Mouse (Mus musculus) embryonic stem cell, embryonic (primary cell): Measurements from ENCODE around the gene Otoa.

ENCODE experiments used
- CTCF ChIA-PET, 4 experiments: fragments of 300-600 bp in 2 of 4; fragments of 350-600 bp in 2 of 4; sonication (Branson Sonifier 250); formaldehyde crosslinking; loops; one replicate each; lab custom pipeline; 2022; ENCODE audit warnings: inconsistent platforms in 2 of 4; lab: Charles Lee
- POLR2A ChIA-PET, 4 experiments: fragments of 300-600 bp in 2 of 4; fragments of 350-600 bp in 2 of 4; sonication (Branson Sonifier 250); formaldehyde crosslinking; loops; one replicate each; lab custom pipeline; 2022; ENCODE audit warnings: antibody characterized with exemption in 4 of 4, inconsistent platforms in 1 of 4; lab: Charles Lee

Gene Otoa

GRCm38 (mm10) chr7:121081350-121081749, at the start of gene Otoa:
TSS of gene Otoa (plus strand) at chr7:121081650.
- ChIA-PET CTCF (no interaction called here), POLR2A (no interaction called here)

GRCm38 (mm10) chr7:121033856-121034652, 47.4 kb upstream of the Otoa start, which contains the start of gene Mettl9:
TSS of gene Mettl9 (plus strand) at chr7:121034445.
- ChIA-PET CTCF (no interaction called here), POLR2A (interaction anchor here in 3 of 4 experiments (0.6 to 3.6 kb wide), 21 partner anchors 8 to 673 kb away, joined by 3 to 15 read pairs (median 4); partner anchors contain the start of genes Cdr2 (in 3 of the 3), Mfsd13b (in 3 of the 3), Polr3e (in 1 of the 3) and Usp31 (in 1 of the 3))

- POLR2A ChIA-PET = interaction anchor here in 3 of 4 experiments (0.6 to 3.6 kb wide), 13 partner anchors 8 to 672 kb away, joined by 3 to 15 read pairs (median 4); partner anchors contain the start of genes Cdr2 (in 2 of the 3), Mfsd13b (in 2 of the 3), Polr3e (in 1 of the 3) and Usp31 (in 1 of the 3)
- CTCF ChIA-PET = no interaction called here
Measured at GRCm38 (mm10) chr7:121034701-121035141, 46.7 kb upstream of the Otoa start.

GRCm38 (mm10) chr7:121035161-121035721, 46.2 kb upstream of the Otoa start:
- ChIA-PET CTCF (no interaction called here), POLR2A (interaction anchor here in 3 of 4 experiments (0.6 to 3.6 kb wide), 13 partner anchors 9 to 400 kb away, joined by 3 to 15 read pairs (median 4); partner anchors contain the start of genes Cdr2 (in 2 of the 3), Mfsd13b (in 2 of the 3), Polr3e (in 1 of the 3) and Uqcrc2 (in 1 of the 3))

- POLR2A ChIA-PET = interaction anchor here in 2 of 4 experiments (1.1 to 1.9 kb wide), 3 partner anchors 8 to 58 kb away, joined by 4 to 5 read pairs (median 5); partner anchors contain the start of genes Cdr2 (in 1 of the 2) and Mfsd13b (in 1 of the 2)
Measured at GRCm38 (mm10) chr7:121040595-121040994, 40.9 kb upstream of the Otoa start.

GRCm38 (mm10) chr7:121041989-121042388, 39.5 kb upstream of the Otoa start:
- ChIA-PET CTCF (no interaction called here), POLR2A (interaction anchor here in 1 of 4 experiments (1.0 kb wide), 2 partner anchors 8 to 207 kb away, joined by 3 read pairs; partner anchors contain the start of gene Mettl9)

More at GRCm38 (mm10) chr7:121040595-121040994, 40.9 kb upstream of the Otoa start:
- CTCF ChIA-PET = no interaction called here

GRCm38 (mm10) chr7:121043004-121043403, 38.4 kb upstream of the Otoa start:
- CTCF ChIA-PET = no interaction called here
- POLR2A ChIA-PET = interaction anchor here in 1 of 4 experiments (1.0 kb wide), 1 partner anchor 9 kb away, joined by 3 read pairs; the partner anchor contains the start of gene Mettl9

GRCm38 (mm10) chr7:121043510-121043909, 37.9 kb upstream of the Otoa start:
- ChIA-PET POLR2A (interaction anchor here in 2 of 4 experiments (0.6 to 1.1 kb wide), 3 partner anchors 10 to 281 kb away, joined by 3 to 5 read pairs (median 3); no protein-coding TSS in a partner anchor), CTCF (no interaction called here)

GRCm38 (mm10) chr7:121044251-121044650, 37.2 kb upstream of the Otoa start:
- POLR2A ChIA-PET = interaction anchor here in 2 of 4 experiments (0.6 to 1.1 kb wide), 2 partner anchors 11 to 282 kb away, joined by 3 read pairs; no protein-coding TSS in a partner anchor
- CTCF ChIA-PET = no interaction called here

- ChIA-PET CTCF (interaction anchor here in 1 of 4 experiments (0.6 kb wide), 1 partner anchor 595 kb away, joined by 3 read pairs; no protein-coding TSS in a partner anchor), POLR2A (interaction anchor here in 1 of 4 experiments (0.5 to 1.4 kb wide), 3 partner anchors 11 to 582 kb away, joined by 4 to 7 read pairs (median 4); partner anchors contain the start of gene Mettl9)
Measured at GRCm38 (mm10) chr7:121045671-121046453, 35.6 kb upstream of the Otoa start.

- POLR2A ChIA-PET = interaction anchor here in 1 of 4 experiments (2.0 kb wide), 1 partner anchor 13 kb away, joined by 7 read pairs; the partner anchor contains the start of gene Mettl9
- CTCF ChIA-PET = no interaction called here
Measured at GRCm38 (mm10) chr7:121047624-121048023, 33.8 kb upstream of the Otoa start.

- ChIA-PET CTCF (no interaction called here), POLR2A (no interaction called here)
Measured at GRCm38 (mm10) chr7:121053071-121053470, 28.4 kb upstream of the Otoa start.

- ChIA-PET CTCF (no interaction called here), POLR2A (no interaction called here)
Measured at GRCm38 (mm10) chr7:121059477-121060218, 21.8 kb upstream of the Otoa start.

- CTCF ChIA-PET = no interaction called here
Measured at GRCm38 (mm10) chr7:121064309-121064708, 17.1 kb upstream of the Otoa start.

GRCm38 (mm10) chr7:121071276-121071675, 10.2 kb upstream of the Otoa start:
- CTCF ChIA-PET = no interaction called here
- POLR2A ChIA-PET = no interaction called here

More at GRCm38 (mm10) chr7:121064309-121064708, 17.1 kb upstream of the Otoa start:
- POLR2A ChIA-PET = interaction anchor here in 1 of 4 experiments (2.4 kb wide), 1 partner anchor 82 kb away, joined by 7 read pairs; the partner anchor contains the start of genes Cdr2 and Mfsd13b

GRCm38 (mm10) chr7:121072506-121072905, 8.9 kb upstream of the Otoa start:
- POLR2A ChIA-PET = interaction anchor here in 1 of 4 experiments (1.3 kb wide), 1 partner anchor 15 kb away, joined by 3 read pairs; no protein-coding TSS in a partner anchor
- CTCF ChIA-PET = interaction anchor here in 1 of 4 experiments (0.6 kb wide), 1 partner anchor 539 kb away, joined by 3 read pairs; no protein-coding TSS in a partner anchor

- CTCF ChIA-PET = interaction anchor here in 1 of 4 experiments (1.3 kb wide), 1 partner anchor 140 kb away, joined by 3 read pairs; no protein-coding TSS in a partner anchor
- POLR2A ChIA-PET = interaction anchor here in 1 of 4 experiments (0.5 kb wide), 1 partner anchor 1427 kb away, joined by 3 read pairs; no protein-coding TSS in a partner anchor
Measured at GRCm38 (mm10) chr7:121074281-121074680, 7.2 kb upstream of the Otoa start, which contains the start of gene Igsf6. TSS of gene Igsf6 (minus strand) at chr7:121074572.
